In genomic region chr2:180097585-180097984, GRCm38 (mm10) we compare ENCODE assay signal across 27 mouse cellular contexts. TPM values are rescaled to one million over a fixed set of nuclear protein-coding genes. Genes with fewer than 3 reads are reported as not detected.
DNase-seq lines count a peak whose midpoint lies in the region; ATAC-seq and TF ChIP-seq lines count a peak whose summit lies in the region.
"Had no signal": no experiment of that assay in that cellular context is flagged by ENCODE, and none has a peak within 500 bp of the region (broad histone marks: within the 10 kb centered on the region; RNA-seq: fewer than 3 reads in every experiment).

No protein-coding gene starts in this region.

- H3K4me1 ChIP-seq in hindbrain, embryonic 15.5 days (replicated peaks): peaks cover 22% of the 10 kb centered on the region
- peaks cover 5% of the 10 kb centered on the region; the same call in 1 of the 2 replicates for H3K4me1 ChIP-seq in hindbrain, embryonic 14.5 days (replicated peaks; ENCODE audit: control insufficient read depth, insufficient read depth, low read length)
- H3K4me1 ChIP-seq in thymus, adult 2 months (replicated peaks; ENCODE audit: control insufficient read depth, insufficient read depth, low read length): peaks cover 62% of the 10 kb centered on the region
- H3K4me1 ChIP-seq in forebrain, embryonic 16.5 days (replicated peaks; ENCODE audit: control insufficient read depth, insufficient read depth, low read length): peaks cover 26% of the 10 kb centered on the region
- no peaks in the 10 kb centered on the region for H3K4me1 ChIP-seq in lung, postnatal 0 days (ENCODE audit: insufficient read depth, low read depth, low read length)
- H3K4me1 ChIP-seq: lung, embryonic 15.5 days had no signal

- no peak for TF ChIP-seq POLR2A in thymus, adult 2 months (IDR thresholded peaks at IDR 0.05; ENCODE audit: control insufficient read depth, extremely low read depth, insufficient read depth, low read length, poor library complexity)

- H3K9me3 ChIP-seq in hindbrain, embryonic 15.5 days: no peaks in the 10 kb centered on the region
- no peaks in the 10 kb centered on the region for H3K9me3 ChIP-seq in hindbrain, embryonic 14.5 days (ENCODE audit: control insufficient read depth, low read length)
- no peaks in the 10 kb centered on the region for H3K9me3 ChIP-seq in forebrain, embryonic 16.5 days (ENCODE audit: control insufficient read depth, low read length)
- no peaks in the 10 kb centered on the region for H3K9me3 ChIP-seq in lung, postnatal 0 days (ENCODE audit: low read length)
- H3K9me3 ChIP-seq: embryonic facial prominence, embryonic 12.5 days; heart, embryonic 15.5 days; limb, embryonic 15.5 days; liver, embryonic 15.5 days; lung, embryonic 15.5 days had no signal

- WGBS in hindbrain, embryonic 15.5 days: 36% methylated on average over 3 of the region's 3 CpGs
- WGBS in hindbrain, embryonic 14.5 days: 39% methylated on average over 3 of the region's 3 CpGs
- 61% methylated on average over 3 of the region's 3 CpGs for WGBS in thymus, adult 2 months
- 37% methylated on average over 3 of the region's 3 CpGs for WGBS in forebrain, embryonic 16.5 days
- 43% methylated on average over 3 of the region's 3 CpGs for whole genome bisulfite sequencing in lung, postnatal 0 days

- no peaks in the 10 kb centered on the region for H3K36me3 ChIP-seq in hindbrain, embryonic 15.5 days
- no peaks in the 10 kb centered on the region for H3K36me3 ChIP-seq in hindbrain, embryonic 14.5 days (replicated peaks; ENCODE audit: control insufficient read depth, insufficient read depth)
- no peaks in the 10 kb centered on the region for H3K36me3 ChIP-seq in thymus, adult 2 months (ENCODE audit: control insufficient read depth, insufficient read depth, low read length)
- no peaks in the 10 kb centered on the region for H3K36me3 ChIP-seq in forebrain, embryonic 16.5 days (ENCODE audit: control insufficient read depth, insufficient read depth)
- H3K36me3 ChIP-seq in lung, postnatal 0 days (ENCODE audit: insufficient read depth, low read length): no peaks in the 10 kb centered on the region
- H3K36me3 ChIP-seq: embryonic facial prominence, embryonic 12.5 days; heart, embryonic 15.5 days; limb, embryonic 15.5 days; liver, embryonic 15.5 days; lung, embryonic 15.5 days had no signal

- TF ChIP-seq CTCF in thymus, adult 2 months (IDR thresholded peaks at IDR 0.05; ENCODE audit: borderline replicate concordance, control insufficient read depth, extremely low read depth, insufficient read depth, low read length, poor library complexity): no peak
- TF ChIP-seq CTCF in lung, postnatal 0 days (IDR thresholded peaks at IDR 0.05): no peak

- TF ChIP-seq EP300 in lung, postnatal 0 days (IDR thresholded peaks at IDR 0.05): no peak

- no peak overlapping the region for H3K27ac ChIP-seq in hindbrain, embryonic 15.5 days (replicated peaks)
- no peak overlapping the region for H3K27ac ChIP-seq in hindbrain, embryonic 14.5 days
- H3K27ac ChIP-seq in thymus, adult 2 months (ENCODE audit: control insufficient read depth, insufficient read depth, low read length): no peak overlapping the region
- H3K27ac ChIP-seq in forebrain, embryonic 16.5 days (ENCODE audit: low read length): no peak overlapping the region
- H3K27ac ChIP-seq in lung, postnatal 0 days (ENCODE audit: low read length): no peak overlapping the region
- H3K27ac ChIP-seq: embryonic facial prominence, embryonic 12.5 days; gastrocnemius, adult 2 months; heart, embryonic 15.5 days; left cerebral cortex, adult 2 months; limb, embryonic 15.5 days; liver, embryonic 15.5 days; lung, embryonic 15.5 days had no signal

- no peak overlapping the region for H3K9ac ChIP-seq in hindbrain, embryonic 15.5 days
- no peak overlapping the region for H3K9ac ChIP-seq in hindbrain, embryonic 14.5 days
- no peak overlapping the region for H3K9ac ChIP-seq in forebrain, embryonic 16.5 days (replicated peaks; ENCODE audit: low read depth, low read length)
- H3K9ac ChIP-seq in lung, postnatal 0 days (replicated peaks; ENCODE audit: low read depth): no peak overlapping the region
- H3K9ac ChIP-seq: embryonic facial prominence, embryonic 12.5 days; heart, embryonic 15.5 days; limb, embryonic 15.5 days; liver, embryonic 15.5 days; lung, embryonic 15.5 days had no signal

- peaks cover 11% of the 10 kb centered on the region for H3K27me3 ChIP-seq in hindbrain, embryonic 15.5 days
- peaks cover 22% of the 10 kb centered on the region for H3K27me3 ChIP-seq in hindbrain, embryonic 14.5 days (ENCODE audit: control insufficient read depth, insufficient read depth, low read length)
- peaks cover 2% of the 10 kb centered on the region; the same call in 1 of the 2 replicates for H3K27me3 ChIP-seq in thymus, adult 2 months (ENCODE audit: control insufficient read depth, insufficient read depth, low read length)
- peaks cover 24% of the 10 kb centered on the region for H3K27me3 ChIP-seq in forebrain, embryonic 16.5 days (replicated peaks; ENCODE audit: control insufficient read depth, insufficient read depth, low read length)
- H3K27me3 ChIP-seq in lung, postnatal 0 days (replicated peaks; ENCODE audit: insufficient read depth, low read length): peaks cover 20% of the 10 kb centered on the region

- no peak overlapping the region for H3K4me3 ChIP-seq in hindbrain, embryonic 15.5 days
- H3K4me3 ChIP-seq in hindbrain, embryonic 14.5 days (replicated peaks; ENCODE audit: low read length): no peak overlapping the region
- H3K4me3 ChIP-seq in thymus, adult 2 months (ENCODE audit: control insufficient read depth, insufficient read depth, low read length): no peak overlapping the region
- no peak overlapping the region for H3K4me3 ChIP-seq in forebrain, embryonic 16.5 days (replicated peaks; ENCODE audit: low read length)
- no peak overlapping the region for H3K4me3 ChIP-seq in lung, postnatal 0 days (ENCODE audit: low read depth, low read length)
- H3K4me3 ChIP-seq: embryonic facial prominence, embryonic 12.5 days; gastrocnemius, adult 2 months; heart, embryonic 15.5 days; left cerebral cortex, adult 2 months; limb, embryonic 15.5 days; liver, embryonic 15.5 days; lung, embryonic 15.5 days had no signal

- DNase-seq in hindbrain, embryonic 14.5 days (ENCODE audit: low spot score): no peak
- DNase-seq in thymus, postnatal 4 days: peak; percentile 35
- DNase-seq in thymus, adult 2 months: no peak
- no peak for DNase-seq in layer of hippocampus, postnatal 25 days (ENCODE audit: extremely low spot score in 1 of 2, low spot score in 1 of 2)
- no peak for DNase-seq in lung, postnatal 0 days (ENCODE audit: low spot score)
- DNase-seq: adrenal gland, adult 8-10 months; B cell, adult 2 months; cerebellum, postnatal 25 days; gastrocnemius, adult 2 months; heart, postnatal 36 days; kidney, adult 18-20 months; layer of hippocampus, adult 9-11 months; left cerebral cortex, postnatal 4 days; right cerebral cortex, postnatal 4 days had no signal

- 0 out of 2 replicates have a peak, but pooled peaks have one; percentile 10 for ATAC-seq in hindbrain, embryonic 15.5 days (ENCODE audit: low FRiP score, low read depth)
- ATAC-seq in hindbrain, embryonic 14.5 days (ENCODE audit: low FRiP score): no peak
- 0 out of 2 replicates have a peak, but pooled peaks have one; percentile 16 for ATAC-seq in forebrain, embryonic 16.5 days
- ATAC-seq in lung, postnatal 0 days: no peak
- ATAC-seq: activated CD4-positive, CD25-positive, alpha-beta regulatory T cell, adult 4 months; inflammation-experienced regulatory T-cells, adult 6 months had no signal

- H3K4me2 ChIP-seq in hindbrain, embryonic 15.5 days: no peak overlapping the region
- H3K4me2 ChIP-seq in hindbrain, embryonic 14.5 days (replicated peaks): no peak overlapping the region
- H3K4me2 ChIP-seq in forebrain, embryonic 16.5 days (ENCODE audit: low read length): no peak overlapping the region
- H3K4me2 ChIP-seq in lung, postnatal 0 days (replicated peaks; ENCODE audit: low read depth, low read length): no peak overlapping the region
- H3K4me2 ChIP-seq: embryonic facial prominence, embryonic 12.5 days; heart, embryonic 15.5 days; limb, embryonic 15.5 days; liver, embryonic 15.5 days; lung, embryonic 15.5 days had no signal

RNA-seq across cellular contexts. Expression of gene Hrh3, which starts 6.7 kb away (rescaled TPM):
- 2.0 and 2.6 TPM in 2 replicates for polyA plus RNA-seq in hindbrain, embryonic 15.5 days (2015; fragmentation: Nextera tagmentation; extraction: Ambion mirVana)
- 1.4 and 1.7 TPM in 2 replicates for polyA plus RNA-seq in hindbrain, embryonic 14.5 days (2014; fragmentation: Nextera tagmentation; extraction: Ambion mirVana)
- polyA plus RNA-seq in thymus, adult 2 months (2012; rRNA removed): 4.1 and 4.4 TPM in 2 replicates
- polyA plus RNA-seq in forebrain, embryonic 16.5 days (2015; fragmentation: Nextera tagmentation; extraction: Ambion mirVana): 1.8 and 2.4 TPM in 2 replicates
- total RNA-seq in layer of hippocampus, postnatal 25 days (2021): 10 to 100 TPM; 45.3 to 50.7 TPM
- 0.14 TPM in 1 of 2 replicates, not detected in the other for polyA plus RNA-seq in lung, postnatal 0 days (2015; fragmentation: Nextera tagmentation; extraction: Ambion mirVana)
- total RNA-seq: CH12.LX; gastrocnemius, adult 2 months had no signal
- polyA plus RNA-seq: activated CD4-positive, CD25-positive, alpha-beta regulatory T cell, adult 4 months; heart, embryonic 15.5 days; inflammation-experienced regulatory T-cells, adult 6 months; kidney, embryonic 16.5 days; limb, embryonic 15.5 days; liver, embryonic 15.5 days; lung, embryonic 15.5 days; stomach, embryonic 14.5 days had no signal

RNA-seq across cellular contexts. Expression of gene Osbpl2, which starts 21.5 kb away (rescaled TPM):
- 71.0 and 72.7 TPM in 2 replicates for polyA plus RNA-seq in hindbrain, embryonic 15.5 days (2015; fragmentation: Nextera tagmentation; extraction: Ambion mirVana)
- polyA plus RNA-seq in hindbrain, embryonic 14.5 days (2014; fragmentation: Nextera tagmentation; extraction: Ambion mirVana): 73.1 and 79.2 TPM in 2 replicates
- 19.3 and 21.7 TPM in 2 replicates for polyA plus RNA-seq in thymus, adult 2 months (2012; rRNA removed)
- polyA plus RNA-seq in forebrain, embryonic 16.5 days (2015; fragmentation: Nextera tagmentation; extraction: Ambion mirVana): 72.3 and 73.3 TPM in 2 replicates
- 10 to 100 TPM; 46.6 to 47.0 TPM for total RNA-seq in layer of hippocampus, postnatal 25 days (2021)
- 35.3 and 36.1 TPM in 2 replicates for polyA plus RNA-seq in lung, postnatal 0 days (2015; fragmentation: Nextera tagmentation; extraction: Ambion mirVana)

RNA-seq across cellular contexts. Expression of gene Mtg2, which starts 27.2 kb away (rescaled TPM):
- 30.3 and 34.8 TPM in 2 replicates for polyA plus RNA-seq in hindbrain, embryonic 15.5 days (2015; fragmentation: Nextera tagmentation; extraction: Ambion mirVana)
- polyA plus RNA-seq in hindbrain, embryonic 14.5 days (2014; fragmentation: Nextera tagmentation; extraction: Ambion mirVana): 29.4 and 30.2 TPM in 2 replicates
- polyA plus RNA-seq in thymus, adult 2 months (2012; rRNA removed): 25.1 and 31.3 TPM in 2 replicates
- 33.5 and 38.1 TPM in 2 replicates for polyA plus RNA-seq in forebrain, embryonic 16.5 days (2015; fragmentation: Nextera tagmentation; extraction: Ambion mirVana)
- 10 to 100 TPM; 17.6 to 17.9 TPM for total RNA-seq in layer of hippocampus, postnatal 25 days (2021)
- polyA plus RNA-seq in lung, postnatal 0 days (2015; fragmentation: Nextera tagmentation; extraction: Ambion mirVana): 18.7 and 18.9 TPM in 2 replicates

RNA-seq across cellular contexts. Expression of gene Ss18l1, which starts 55.3 kb away (rescaled TPM):
- polyA plus RNA-seq in hindbrain, embryonic 15.5 days (2015; fragmentation: Nextera tagmentation; extraction: Ambion mirVana): 51.5 and 58.7 TPM in 2 replicates
- 54.2 and 57.2 TPM in 2 replicates for polyA plus RNA-seq in hindbrain, embryonic 14.5 days (2014; fragmentation: Nextera tagmentation; extraction: Ambion mirVana)
- polyA plus RNA-seq in thymus, adult 2 months (2012; rRNA removed): 15.9 and 16.2 TPM in 2 replicates
- 70.1 and 73.5 TPM in 2 replicates for polyA plus RNA-seq in forebrain, embryonic 16.5 days (2015; fragmentation: Nextera tagmentation; extraction: Ambion mirVana)
- 10 to 100 TPM; 37.7 to 43.3 TPM for total RNA-seq in layer of hippocampus, postnatal 25 days (2021)
- polyA plus RNA-seq in lung, postnatal 0 days (2015; fragmentation: Nextera tagmentation; extraction: Ambion mirVana): 2.0 and 2.4 TPM in 2 replicates

RNA-seq across cellular contexts. Expression of gene Psma7, which starts 55.4 kb away (rescaled TPM):
- 541 and 546 TPM in 2 replicates for polyA plus RNA-seq in hindbrain, embryonic 15.5 days (2015; fragmentation: Nextera tagmentation; extraction: Ambion mirVana)
- polyA plus RNA-seq in hindbrain, embryonic 14.5 days (2014; fragmentation: Nextera tagmentation; extraction: Ambion mirVana): 515 and 631 TPM in 2 replicates
- 205 and 250 TPM in 2 replicates for polyA plus RNA-seq in thymus, adult 2 months (2012; rRNA removed)
- 537 and 590 TPM in 2 replicates for polyA plus RNA-seq in forebrain, embryonic 16.5 days (2015; fragmentation: Nextera tagmentation; extraction: Ambion mirVana)
- 100 to 1,000 TPM; 181 to 185 TPM for total RNA-seq in layer of hippocampus, postnatal 25 days (2021)
- 334 and 385 TPM in 2 replicates for polyA plus RNA-seq in lung, postnatal 0 days (2015; fragmentation: Nextera tagmentation; extraction: Ambion mirVana)

Comparison
In these comparisons a context has a peak if more than half of its experiments do, and no peak if none do; other contexts are left out.
1. ATAC-seq: peak in hindbrain, embryonic 15.5 days (single experiment) and forebrain, embryonic 16.5 days (single experiment); none in hindbrain, embryonic 14.5 days (single experiment) and lung, postnatal 0 days (single experiment).